Mouse (Mus musculus) forebrain, embryonic 16.5 days (tissue): ENCODE measurements at regions not wholly inside any gene's neighbourhood (a gene's known extent, or its start where the extent isn't known, plus 50 kb on each side); places are given as distances from the start of the nearest gene placed in this dataset.
A peak's percentile ranks its signal among the peaks of the same experiment; 100 is the strongest.

Experiments
- ATAC-seq: fragments of 200-750 bp; cut with Nextera tagmentation; 2 replicates; pipeline ENCODE4 v1.8.0; 2017; ENCODE audit warnings: mild to moderate bottlenecking, moderate library complexity
- H3K27ac ChIP-seq: fragments of 300-500 bp; sonication (generic); 2 replicates; pipeline ENCODE4 v1.5.1; 2014; ENCODE audit warnings: low read length, control low read depth
- H3K27me3 ChIP-seq: fragments of 300-500 bp; sonication (generic); replicated peaks from 2 replicates; pipeline ENCODE4 v1.6.1; 2014; ENCODE audit warnings: low read length; ENCODE audit not compliant: control insufficient read depth, insufficient read depth
- H3K36me3 ChIP-seq: fragments of 300-500 bp; sonication (generic); 2 replicates; pipeline ENCODE4 v1.6.1; 2014; ENCODE audit not compliant: control insufficient read depth, insufficient read depth
- H3K4me1 ChIP-seq: fragments of 300-500 bp; sonication (generic); replicated peaks from 2 replicates; pipeline ENCODE4 v1.6.1; 2014; ENCODE audit warnings: low read length; ENCODE audit not compliant: control insufficient read depth, insufficient read depth
- H3K4me2 ChIP-seq: fragments of 300-500 bp; sonication (generic); 2 replicates; pipeline ENCODE4 v1.6.1; 2014; ENCODE audit warnings: mild to moderate bottlenecking, low read length, control low read depth
- H3K4me3 ChIP-seq: fragments of 300-500 bp; sonication (generic); replicated peaks from 2 replicates; pipeline ENCODE4 v1.5.1; 2014; ENCODE audit warnings: mild to moderate bottlenecking, low read length, control low read depth
- H3K9ac ChIP-seq: fragments of 300-500 bp; sonication (generic); replicated peaks from 2 replicates; pipeline ENCODE4 v1.6.1; 2014; ENCODE audit warnings: low read depth, low read length, control low read depth
- H3K9me3 ChIP-seq: fragments of 300-500 bp; sonication (generic); 2 replicates; pipeline ENCODE4 v1.6.1; 2016; ENCODE audit warnings: low read length; ENCODE audit not compliant: control insufficient read depth
- WGBS: fragments of 180-500 bp; shearing (Covaris S2); extraction: QIAGEN DNeasy Blood & Tissue Kit; methylation state at CpG from one replicate; pipeline ENCODE4 v1.1.7; 2014; 5-methylcytosine and 5-hydroxymethylcytosine counted together

DNA sequence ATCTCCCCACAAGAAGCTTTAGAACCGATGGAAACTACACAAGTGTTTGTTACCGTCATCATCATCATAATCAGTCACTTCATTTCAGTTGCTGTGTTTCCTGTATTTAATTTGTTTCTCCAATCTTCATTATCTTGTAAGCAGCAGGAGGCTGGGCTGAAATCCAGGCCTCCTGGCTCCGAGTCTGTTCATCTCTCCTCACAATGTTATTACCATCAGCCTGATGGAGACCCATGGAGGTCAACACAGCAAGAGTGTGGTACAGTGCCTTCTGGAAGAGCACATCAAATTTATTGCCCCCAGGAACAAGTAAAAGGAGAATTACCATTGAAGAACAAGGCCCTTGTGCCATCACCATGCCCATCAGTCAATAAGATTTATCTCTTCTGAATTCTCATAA, 576.3 kb upstream of the Cdh11 start:
- no peak overlapping the region for H3K4me2 ChIP-seq

DNA sequence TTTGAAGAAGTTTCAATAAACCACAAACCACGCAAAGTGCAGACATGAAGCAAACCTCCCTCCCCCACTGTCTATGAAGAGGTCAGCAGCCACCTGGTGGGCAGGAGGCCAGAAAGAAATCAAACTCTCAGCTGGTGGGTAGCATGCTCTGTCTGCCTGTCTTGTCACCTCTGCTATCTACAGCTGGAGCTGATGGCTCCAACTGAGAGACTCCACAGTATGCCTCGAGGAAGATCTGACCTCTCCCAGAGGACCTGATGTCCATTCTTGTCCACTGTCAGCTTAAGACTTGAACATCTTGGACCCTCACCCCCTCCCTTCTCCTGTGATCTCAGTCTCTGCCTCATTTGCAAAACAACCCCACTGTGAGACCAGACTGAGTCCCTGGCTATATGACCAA, 585.0 kb upstream of the Cdh11 start:
- Histone ChIP-seq H3K27me3 (no peaks in the 10 kb centered on the region), H3K9me3 (no peaks in the 10 kb centered on the region), H3K36me3 (no peaks in the 10 kb centered on the region), H3K9ac (no peak overlapping the region), H3K4me1 (no peaks in the 10 kb centered on the region), H3K27ac (no peak overlapping the region), H3K4me3 (no peak overlapping the region), H3K4me2 (no peak overlapping the region)
- WGBS, result 63% methylated on average over 2 of the region's 2 CpGs
- ATAC-seq, result no peak

More for the DNA sequence above, 576.3 kb upstream of the Cdh11 start:
- Histone ChIP-seq H3K9me3 (no peaks in the 10 kb centered on the region), H3K4me1 (no peaks in the 10 kb centered on the region), H3K9ac (no peak overlapping the region), H3K27me3 (no peaks in the 10 kb centered on the region), H3K36me3 (no peaks in the 10 kb centered on the region), H3K4me3 (no peak overlapping the region), H3K27ac (no peak overlapping the region)
- WGBS, result 47% methylated on average over 3 of the region's 3 CpGs
- no peak for ATAC-seq

DNA sequence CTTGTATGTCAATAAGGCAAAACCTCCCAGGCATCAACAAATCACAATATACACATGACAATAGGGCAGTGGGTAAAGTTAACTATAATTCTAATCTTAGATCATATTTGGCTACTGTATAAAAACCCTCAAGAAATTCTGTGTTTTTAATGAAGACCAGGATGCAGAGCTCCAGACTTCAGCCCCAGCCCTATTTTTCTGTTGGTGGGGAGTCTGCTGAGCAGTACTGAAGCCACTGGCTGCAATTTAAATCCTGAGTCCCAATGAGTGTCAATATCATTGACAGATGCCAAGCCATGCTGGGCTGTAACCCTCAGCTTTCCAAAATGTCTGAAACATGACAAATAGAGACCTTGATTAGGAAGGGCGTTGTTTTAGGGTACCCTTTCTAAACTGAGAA, 587.6 kb upstream of the Cdh11 start:
- no peak overlapping the region for H3K9ac ChIP-seq
- no peak overlapping the region for H3K4me2 ChIP-seq
- H3K4me1 ChIP-seq, result no peaks in the 10 kb centered on the region
- H3K36me3 ChIP-seq, result no peaks in the 10 kb centered on the region
- ATAC-seq, result no peak
- WGBS, result 69% methylated on average over 1 of the region's 1 CpGs
- no peaks in the 10 kb centered on the region for H3K9me3 ChIP-seq
- no peak overlapping the region for H3K4me3 ChIP-seq
- H3K27me3 ChIP-seq, result no peaks in the 10 kb centered on the region
- no peak overlapping the region for H3K27ac ChIP-seq

DNA sequence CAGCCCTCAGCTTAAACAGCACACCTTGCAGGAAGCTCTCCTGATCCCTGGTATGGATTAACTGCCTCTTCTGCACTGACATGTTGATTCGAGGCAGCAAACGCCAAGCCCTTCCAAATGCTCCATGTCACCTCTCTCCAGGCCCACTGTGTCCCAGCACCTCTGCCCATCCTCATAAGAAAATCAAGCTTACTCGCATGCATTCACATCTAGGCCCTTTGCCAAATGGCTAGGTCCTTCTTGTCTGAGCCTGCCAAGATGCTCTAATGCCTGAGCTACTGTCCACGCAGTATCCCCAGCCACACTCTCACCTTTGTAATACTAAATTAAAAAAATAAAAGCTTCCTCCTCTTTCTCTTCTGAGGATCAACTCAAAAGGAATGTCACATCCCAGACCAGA, 588.7 kb upstream of the Cdh11 start:
- ATAC-seq, result no peak
- H3K9ac ChIP-seq, result no peak overlapping the region
- H3K27me3 ChIP-seq, result no peaks in the 10 kb centered on the region
- no peaks in the 10 kb centered on the region for H3K4me1 ChIP-seq
- no peaks in the 10 kb centered on the region for H3K36me3 ChIP-seq
- H3K27ac ChIP-seq, result no peak overlapping the region
- 74% methylated on average over 4 of the region's 4 CpGs for WGBS
- H3K9me3 ChIP-seq, result no peaks in the 10 kb centered on the region
- no peak overlapping the region for H3K4me2 ChIP-seq
- no peak overlapping the region for H3K4me3 ChIP-seq

DNA sequence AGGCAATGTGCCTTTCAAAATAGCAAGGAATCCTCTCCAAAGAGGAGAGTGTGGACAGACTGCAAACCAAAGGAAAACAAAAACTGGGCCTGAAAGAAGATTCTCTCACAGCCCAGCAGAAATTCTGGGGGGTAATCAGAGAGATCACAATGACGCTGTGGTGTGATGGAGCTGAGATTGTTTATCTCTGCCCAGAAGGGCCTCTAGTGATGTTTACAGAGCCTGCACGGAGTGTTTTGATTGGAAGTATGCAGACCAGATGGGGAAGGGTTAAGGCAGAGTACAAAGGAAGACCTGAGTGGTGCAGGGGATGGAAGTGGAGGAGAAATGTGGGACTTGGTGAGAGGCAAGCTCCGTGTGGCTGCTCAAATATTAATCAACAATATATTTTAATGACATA, 593.1 kb upstream of the Cdh11 start:
- 62% methylated on average over 3 of the region's 3 CpGs for WGBS
- Histone ChIP-seq H3K4me2 (no peak overlapping the region), H3K4me1 (no peaks in the 10 kb centered on the region), H3K9me3 (no peaks in the 10 kb centered on the region), H3K27ac (no peak overlapping the region), H3K27me3 (no peaks in the 10 kb centered on the region), H3K36me3 (no peaks in the 10 kb centered on the region), H3K4me3 (no peak overlapping the region), H3K9ac (no peak overlapping the region)
- ATAC-seq, result no peak

DNA sequence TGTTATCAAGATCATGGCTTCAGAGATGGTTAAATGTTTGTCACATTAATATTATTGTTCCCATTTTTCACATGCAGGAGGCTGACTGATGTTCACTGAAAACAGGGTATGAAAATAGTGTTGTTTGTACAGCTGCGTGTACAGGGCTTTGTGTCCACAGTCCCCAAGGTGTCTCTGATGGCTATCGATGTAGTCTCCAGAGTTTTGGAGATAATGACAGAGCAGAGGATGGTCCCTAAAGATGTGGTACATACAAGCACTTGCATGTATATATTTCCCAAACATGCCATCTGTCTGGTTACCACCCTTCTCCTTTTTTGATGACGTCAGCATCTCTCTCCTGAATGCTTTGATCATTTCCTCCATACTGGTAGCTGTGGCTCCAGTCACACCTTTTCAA, 596.1 kb upstream of the Cdh11 start:
- 93% methylated on average over 3 of the region's 3 CpGs for WGBS
- no peak overlapping the region for H3K4me2 ChIP-seq
- H3K9ac ChIP-seq, result no peak overlapping the region
- no peak for ATAC-seq
- no peaks in the 10 kb centered on the region for H3K4me1 ChIP-seq
- H3K36me3 ChIP-seq, result no peaks in the 10 kb centered on the region
- no peaks in the 10 kb centered on the region for H3K9me3 ChIP-seq
- no peak overlapping the region for H3K27ac ChIP-seq
- H3K27me3 ChIP-seq, result no peaks in the 10 kb centered on the region
- no peak overlapping the region for H3K4me3 ChIP-seq

DNA sequence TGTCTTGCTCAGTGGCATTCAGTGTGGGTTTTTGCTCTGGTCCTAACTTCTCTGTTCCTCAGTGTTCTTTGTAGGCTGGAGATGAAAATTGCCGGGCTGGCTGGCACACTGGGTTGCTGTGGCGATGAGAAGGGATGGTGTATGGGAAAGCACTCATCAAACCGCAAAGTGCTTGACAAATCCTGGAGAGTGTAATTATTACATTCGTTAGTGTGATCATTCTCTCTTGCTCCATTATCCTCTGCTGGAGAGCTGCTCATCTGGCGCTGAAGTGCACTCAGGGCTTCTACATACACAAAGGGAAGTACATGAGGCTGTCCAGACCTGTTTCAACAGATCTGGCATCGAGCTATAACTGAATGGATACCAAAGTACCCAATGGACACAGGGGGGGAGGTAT, 605.9 kb upstream of the Cdh11 start:
- Histone ChIP-seq H3K4me3 (no peak overlapping the region), H3K4me1 (peaks cover 3% of the 10 kb centered on the region; the same call in 1 of the 2 replicates), H3K27me3 (no peaks in the 10 kb centered on the region), H3K36me3 (no peaks in the 10 kb centered on the region), H3K27ac (no peak overlapping the region), H3K4me2 (no peak overlapping the region), H3K9ac (no peak overlapping the region), H3K9me3 (no peaks in the 10 kb centered on the region)
- ATAC-seq, result peak; percentile 38; the same call in 1 of the 2 replicates
- 37% methylated on average over 6 of the region's 6 CpGs for WGBS

DNA sequence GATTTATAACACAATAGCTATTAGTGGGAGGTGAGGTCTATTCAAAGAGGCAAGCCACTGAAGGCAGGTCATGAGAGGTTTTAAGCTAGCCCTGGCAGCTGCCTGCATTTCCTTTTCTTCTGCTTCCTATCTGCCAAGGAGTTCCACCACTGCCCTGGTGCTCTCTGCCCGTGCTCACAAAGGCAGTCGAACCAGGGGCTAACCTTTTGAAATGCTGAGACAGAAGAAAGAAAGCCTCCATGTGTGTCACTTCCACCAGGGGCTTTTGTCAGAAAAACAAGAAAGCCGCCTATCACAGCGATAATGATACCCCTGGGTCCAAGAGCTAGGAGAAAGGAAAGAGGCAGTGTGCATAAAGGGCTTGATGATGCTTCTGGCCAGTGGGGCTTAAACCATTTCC, 609.9 kb upstream of the Cdh11 start:
- no peaks in the 10 kb centered on the region for H3K36me3 ChIP-seq
- ATAC-seq, result no peak
- no peaks in the 10 kb centered on the region for H3K27me3 ChIP-seq
- H3K4me2 ChIP-seq, result no peak overlapping the region
- no peak overlapping the region for H3K4me3 ChIP-seq
- no peak overlapping the region for H3K27ac ChIP-seq
- peaks cover 3% of the 10 kb centered on the region; the same call in 1 of the 2 replicates for H3K4me1 ChIP-seq
- H3K9me3 ChIP-seq, result no peaks in the 10 kb centered on the region
- WGBS, result 3% methylated on average over 4 of the region's 4 CpGs
- H3K9ac ChIP-seq, result no peak overlapping the region

DNA sequence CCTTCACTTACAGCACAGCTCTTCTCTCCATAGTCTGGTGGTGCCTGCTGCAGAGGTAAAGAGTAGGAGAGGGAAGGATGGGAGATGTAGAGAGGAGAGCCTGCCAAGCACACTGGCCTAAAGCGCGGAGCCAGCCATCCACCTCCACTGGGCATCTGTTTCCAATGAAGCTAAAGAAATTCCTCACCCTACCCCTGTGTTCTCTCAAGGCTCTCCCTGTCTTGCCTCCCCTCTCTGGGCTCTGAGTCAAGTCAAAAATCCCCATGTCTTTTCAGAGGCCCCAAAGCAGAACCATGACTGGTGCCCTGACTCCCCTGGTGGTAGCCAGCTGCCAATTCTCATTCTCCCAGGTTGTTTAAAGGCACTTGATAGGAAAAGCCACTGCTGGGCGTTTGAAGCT, 612.7 kb upstream of the Cdh11 start:
- no peaks in the 10 kb centered on the region for H3K27me3 ChIP-seq
- no peak overlapping the region for H3K4me3 ChIP-seq
- H3K36me3 ChIP-seq, result no peaks in the 10 kb centered on the region
- no peaks in the 10 kb centered on the region for H3K9me3 ChIP-seq
- no peak overlapping the region for H3K4me2 ChIP-seq
- peaks cover 3% of the 10 kb centered on the region; the same call in 1 of the 2 replicates for H3K4me1 ChIP-seq
- H3K9ac ChIP-seq, result no peak overlapping the region
- WGBS, result 86% methylated on average over 3 of the region's 3 CpGs
- ATAC-seq, result no peak
- H3K27ac ChIP-seq, result no peak overlapping the region

DNA sequence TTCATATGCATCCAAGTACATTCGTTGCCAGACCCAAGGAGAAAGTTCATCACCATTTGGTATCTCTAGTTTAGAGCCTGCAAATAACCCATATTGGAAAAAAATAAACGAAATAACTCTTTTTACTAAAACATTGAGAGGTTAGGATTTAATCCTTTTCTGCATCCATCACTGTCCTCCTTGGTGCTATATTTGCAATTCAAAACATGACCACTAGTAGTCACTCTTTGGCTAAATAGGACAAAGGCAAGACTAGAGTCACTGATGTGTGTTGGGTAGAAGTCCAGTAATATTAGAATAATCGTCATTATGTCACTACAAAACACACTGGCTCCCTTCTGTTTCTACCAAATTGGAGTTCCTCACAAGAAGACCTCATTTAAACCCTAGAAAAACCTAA, 614.0 kb upstream of the Cdh11 start:
- Histone ChIP-seq H3K4me1 (peaks cover 3% of the 10 kb centered on the region; the same call in 1 of the 2 replicates), H3K4me3 (no peak overlapping the region), H3K27ac (no peak overlapping the region), H3K4me2 (no peak overlapping the region), H3K36me3 (no peaks in the 10 kb centered on the region), H3K9ac (no peak overlapping the region), H3K27me3 (no peaks in the 10 kb centered on the region), H3K9me3 (no peaks in the 10 kb centered on the region)
- no peak for ATAC-seq
- 94% methylated on average over 3 of the region's 3 CpGs for WGBS
